Comparison of ENCODE assay signal across 25 mouse cellular contexts in the genomic region with DNA sequence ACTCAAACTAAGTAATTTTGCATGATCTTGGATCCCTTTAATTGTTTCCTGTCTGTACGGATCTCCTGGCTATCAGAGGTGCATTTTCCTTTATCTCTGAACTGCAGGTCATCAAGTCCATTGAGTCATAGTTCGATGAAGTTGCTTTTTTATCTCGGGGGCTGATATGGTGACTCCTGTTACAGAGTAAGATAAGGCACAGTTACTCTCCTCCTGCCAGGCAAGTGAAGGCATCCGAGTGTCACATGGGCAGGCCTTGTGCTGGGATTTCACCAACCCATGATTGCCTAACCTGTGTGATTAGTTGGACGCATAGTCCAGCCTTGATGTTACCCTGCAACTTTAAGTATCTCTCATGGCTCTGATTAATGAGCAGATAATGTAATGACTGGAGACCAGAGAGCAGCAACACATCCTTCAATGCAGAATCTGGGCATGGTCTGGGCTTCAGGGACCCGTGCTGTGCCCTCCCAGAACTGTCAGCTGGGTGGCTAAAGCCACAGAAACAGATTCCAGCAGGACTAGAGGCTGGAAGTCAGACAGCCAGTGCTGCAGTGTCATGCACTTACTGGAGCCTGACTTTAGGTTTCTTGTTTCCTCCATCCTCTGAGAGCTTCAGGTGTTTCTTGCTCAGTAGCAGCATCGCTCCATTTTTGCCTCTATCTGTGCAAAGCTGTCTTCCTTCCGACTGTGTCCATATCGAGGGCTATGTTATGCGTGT. TPM values are rescaled to one million over a fixed set of nuclear protein-coding genes. Genes with fewer than 3 reads are reported as not detected.
DNase-seq lines count a peak whose midpoint lies in the region; ATAC-seq lines count a peak whose summit lies in the region.
"Had no signal": no experiment of that assay in that cellular context is flagged by ENCODE, and none has a peak within 500 bp of the region (broad histone marks: within the 10 kb centered on the region; RNA-seq: fewer than 3 reads in every experiment).

No protein-coding gene starts in this region.

- no peaks in the 10 kb centered on the region for H3K9me3 ChIP-seq in hindbrain, embryonic 10.5 days
- H3K9me3 ChIP-seq: forebrain, embryonic 10.5 days; heart, embryonic 15.5 days; kidney, embryonic 15.5 days; limb, embryonic 15.5 days; lung, embryonic 15.5 days; megakaryocyte, embryonic 14.5 days; midbrain, embryonic 13.5 days had no signal

- no peaks in the 10 kb centered on the region for H3K4me1 ChIP-seq in hindbrain, embryonic 10.5 days (replicated peaks)
- H3K4me1 ChIP-seq: forebrain, embryonic 10.5 days; kidney, embryonic 15.5 days; limb, embryonic 15.5 days; lung, embryonic 15.5 days; megakaryocyte, embryonic 14.5 days; midbrain, embryonic 13.5 days had no signal

- 83% methylated on average over 10 of the region's 10 CpGs for WGBS in hindbrain, embryonic 10.5 days

- peak; percentile 34 to 37 for DNase-seq in urinary bladder, adult 18-20 months (ENCODE audit: low spot score in 2 of 2)
- DNase-seq in urinary bladder, postnatal 10 days (ENCODE audit: low spot score), result no peak
- DNase-seq in adrenal gland, adult 8-10 months, result peak; percentile 87
- DNase-seq in left cerebral cortex, adult 8-10 months (ENCODE audit: low spot score in 2 of 2), result no peak
- DNase-seq in MN1 (ENCODE audit: low spot score), result no peak
- DNase-seq in hindbrain, embryonic 10.5 days (ENCODE audit: low spot score), result no peak
- DNase-seq: cerebellum, adult 11 months; cerebellum, postnatal 14 days; gastrocnemius, postnatal 25 days; heart, postnatal 4 days; kidney, adult 11 months; kidney, postnatal 4 days; layer of hippocampus, adult 9-11 months; lung, postnatal 36 days; spleen, adult 18-20 months had no signal

- 0 out of 2 replicates have a peak, but pooled peaks have one; percentile 33 for ATAC-seq in granulocyte monocyte progenitor cell, adult 5-6 weeks (replicated peaks; ENCODE audit: poor library complexity, severe bottlenecking)
- ATAC-seq: forebrain, embryonic 16.5 days; hindbrain, embryonic 16.5 days; midbrain, embryonic 13.5 days had no signal

- no peak overlapping the region for H3K27ac ChIP-seq in hindbrain, embryonic 10.5 days
- H3K27ac ChIP-seq: forebrain, embryonic 10.5 days; heart, embryonic 15.5 days; kidney, embryonic 15.5 days; limb, embryonic 15.5 days; lung, embryonic 15.5 days; midbrain, embryonic 13.5 days had no signal

- no peaks in the 10 kb centered on the region for H3K27me3 ChIP-seq in hindbrain, embryonic 10.5 days (ENCODE audit: insufficient read depth, poor library complexity, severe bottlenecking)
- H3K27me3 ChIP-seq: heart, embryonic 15.5 days; kidney, embryonic 15.5 days; limb, embryonic 15.5 days; lung, embryonic 15.5 days; megakaryocyte, embryonic 14.5 days; midbrain, embryonic 13.5 days had no signal

- H3K4me3 ChIP-seq in hindbrain, embryonic 10.5 days, result no peak overlapping the region
- H3K4me3 ChIP-seq: forebrain, embryonic 10.5 days; heart, embryonic 15.5 days; kidney, embryonic 15.5 days; limb, embryonic 15.5 days; lung, embryonic 15.5 days; megakaryocyte, embryonic 14.5 days; midbrain, embryonic 13.5 days had no signal

- no peaks in the 10 kb centered on the region for H3K36me3 ChIP-seq in hindbrain, embryonic 10.5 days
- H3K36me3 ChIP-seq: forebrain, embryonic 10.5 days; heart, embryonic 15.5 days; kidney, embryonic 15.5 days; limb, embryonic 15.5 days; lung, embryonic 15.5 days; midbrain, embryonic 13.5 days had no signal

RNA-seq across cellular contexts. Expression of a gene that starts 20.4 kb away (rescaled TPM):
- 10 to 100 TPM; 47.7 to 97.8 (median 53.3) TPM for total RNA-seq in adrenal gland, adult 8-10 months (2022)
- total RNA-seq in granulocyte monocyte progenitor cell, adult 5-6 weeks (2014; fragmentation: Nextera tagmentation), result 9.3 and 9.9 TPM in 2 replicates
- total RNA-seq in granulocyte monocyte progenitor cell, adult 5-6 weeks (2017), result 12.1 and 13.7 TPM in 2 replicates
- total RNA-seq in left cerebral cortex, adult 8-10 months (2022), result 10 to 100 TPM; 23.0 to 26.1 (median 24.0) TPM
- polyA plus RNA-seq in hindbrain, embryonic 10.5 days (2016; fragmentation: Nextera tagmentation; extraction: Ambion mirVana), result 10.2 and 12.4 TPM in 2 replicates

Comparison
In these comparisons a context has a peak if more than half of its experiments do, and no peak if none do; other contexts are left out.
1. DNase-seq: peak in urinary bladder, adult 18-20 months (2 of 2) and adrenal gland, adult 8-10 months (single experiment); none in urinary bladder, postnatal 10 days (single experiment), left cerebral cortex, adult 8-10 months (0 of 2), MN1 (single experiment) and hindbrain, embryonic 10.5 days (single experiment).